Mouse (Mus musculus) layer of hippocampus, postnatal 36 days (tissue): ENCODE results near the gene Glrp1. TPM values are rescaled to one million over a fixed set of nuclear protein-coding genes. Genes with fewer than 3 reads are reported as not detected.
A peak's percentile ranks its signal among the peaks of the same experiment; 100 is the strongest.

ENCODE experiments used
- DNase-seq, 2 experiments: peaks; one replicate each; pipeline ENCODE4 v3.0.0; 2022
- total RNA-seq, 2 experiments: library from RNA; stranded (reverse); gene quantifications; 2 replicates each; pipeline ENCODE4 v1.2.3; 2021

The Glrp1 gene
- total RNA-seq, 2 experiments from 2014 or later, result not detected

- DNase-seq, result no peak
Observed at GRCm38 (mm10) chr1:88459655-88460054, 50.2 kb downstream of the Glrp1 start.

- no peak for DNase-seq
Observed at GRCm38 (mm10) chr1:88459196-88459595, 50.7 kb downstream of the Glrp1 start.

- DNase-seq, result peak; percentile 46 to 60
Observed at GRCm38 (mm10) chr1:88456451-88457072, 53.3 kb downstream of the Glrp1 start.

- no peak for DNase-seq
Observed at GRCm38 (mm10) chr1:88455761-88456160, 54.1 kb downstream of the Glrp1 start.

- DNase-seq, result no peak
Observed at GRCm38 (mm10) chr1:88454703-88455102, 55.2 kb downstream of the Glrp1 start.

- no peak for DNase-seq
Observed at GRCm38 (mm10) chr1:88452198-88452597, 57.7 kb downstream of the Glrp1 start.

- DNase-seq, result no peak
Observed at GRCm38 (mm10) chr1:88450668-88451067, 59.2 kb downstream of the Glrp1 start.

Other genes starting within 250 kb of the Glrp1 start
- gene Hjurp, start 232.4 kb downstream of the Glrp1 start, total RNA-seq, result 10 to 100 TPM; 30.7 to 36.6 TPM
- gene Trpm8, start 232.4 kb downstream of the Glrp1 start, total RNA-seq, result under 1 TPM in 1 of 2 experiments, not detected in 1; 0.15 TPM
- not detected for gene Spp2, start 103.1 kb downstream of the Glrp1 start, total RNA-seq
- gene Arl4c, start 192.2 kb upstream of the Glrp1 start, total RNA-seq, result 10 to 100 TPM; 26.1 to 29.0 TPM